Mouse (Mus musculus) G1E (cell line): ENCODE results near the gene Rnf225.

Experiments used
- CTCF ChIP-seq: IDR thresholded peaks from 2 replicates; pipeline ENCODE4 v1.5.1; 2012; ENCODE audit warnings: low read depth, low read length, inconsistent platforms, mixed read lengths
- GATA1 ChIP-seq: IDR thresholded peaks from 2 replicates; pipeline ENCODE4 v1.6.1; 2012; ENCODE audit warnings: borderline replicate concordance, low read length, inconsistent platforms, mixed read lengths
- POLR2AphosphoS5 ChIP-seq: IDR thresholded peaks from 2 replicates; pipeline ENCODE4 v1.6.1; 2012; ENCODE audit warnings: low read depth, low read length, inconsistent platforms; ENCODE audit not compliant: insufficient replicate concordance
- TAL1 ChIP-seq: conservative IDR thresholded peaks from 2 replicates; pipeline ENCODE4 v1.6.1; 2012; ENCODE audit warnings: low read depth, low read length, inconsistent platforms, mixed read lengths

DNA sequence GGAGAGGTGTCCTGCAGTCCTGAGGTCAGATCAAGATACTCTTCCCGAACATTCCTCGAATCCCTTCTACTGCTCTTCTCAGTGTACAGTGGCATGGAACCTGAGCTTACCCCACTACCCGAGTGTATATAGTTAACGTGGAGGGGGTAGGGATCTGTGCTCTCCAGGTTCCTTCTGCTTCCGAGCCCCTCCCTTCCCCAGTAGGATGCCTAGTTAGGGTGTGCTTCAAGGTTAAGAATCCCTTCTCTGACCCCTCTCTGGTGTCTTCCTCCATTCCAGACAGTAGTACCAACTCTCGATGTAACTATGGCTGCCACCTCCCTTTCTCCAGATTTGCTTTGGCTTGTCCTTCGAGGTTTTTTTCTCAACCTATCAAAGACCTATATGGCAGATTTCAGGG lies 53.1 kb downstream of the Rnf225 start:
- TF ChIP-seq GATA1 (no peak), CTCF (no peak), TAL1 (no peak), POLR2AphosphoS5 (no peak)
